Mouse (Mus musculus): Measurements from ENCODE around the gene Atf6. TPM values are rescaled to one million over a fixed set of nuclear protein-coding genes. Genes with fewer than 3 reads are reported as not detected.
A peak's percentile ranks its signal among the peaks of the same experiment; 100 is the strongest.

Gene Atf6
- polyA plus RNA-seq (2017; shearing (Covaris generic)), result 1 to 10 TPM; 5.8 to 8.8 TPM

GRCm38 (mm10) chr1:170867691-170868105, at the start of gene Atf6:
Atf6 (minus strand) TSS chr1:170867771.
- ATAC-seq, result peak; percentile 59

- no peak for ATAC-seq
Observed at GRCm38 (mm10) chr1:170915657-170916056, 48.1 kb upstream of the Atf6 start.

- ATAC-seq, result no peak
Observed at GRCm38 (mm10) chr1:170912891-170913615, 45.5 kb upstream of the Atf6 start, which contains the start of gene Fcrlb. Fcrlb (minus strand) TSS chr1:170912941.

- no peak for ATAC-seq
Observed at GRCm38 (mm10) chr1:170911907-170912660, 44.5 kb upstream of the Atf6 start.

GRCm38 (mm10) chr1:170908341-170908740, 40.8 kb upstream of the Atf6 start:
- no peak for ATAC-seq

- ATAC-seq, result no peak
Observed at GRCm38 (mm10) chr1:170907456-170908191, 40.1 kb upstream of the Atf6 start.

GRCm38 (mm10) chr1:170907111-170907455, 39.5 kb upstream of the Atf6 start:
- no peak for ATAC-seq

GRCm38 (mm10) chr1:170903485-170903884, 35.9 kb upstream of the Atf6 start:
- no peak for ATAC-seq

GRCm38 (mm10) chr1:170901536-170902238, 34.1 kb upstream of the Atf6 start:
- peak; percentile 81 for ATAC-seq

- ATAC-seq, result peak; percentile 65
Observed at GRCm38 (mm10) chr1:170900799-170901467, 33.4 kb upstream of the Atf6 start.

GRCm38 (mm10) chr1:170898413-170899075, 31.0 kb upstream of the Atf6 start:
- ATAC-seq, result no peak

- ATAC-seq, result no peak
Observed at GRCm38 (mm10) chr1:170896651-170897281, 29.2 kb upstream of the Atf6 start.

- peak; percentile 76 for ATAC-seq
Observed at GRCm38 (mm10) chr1:170894603-170895602, 27.3 kb upstream of the Atf6 start.

GRCm38 (mm10) chr1:170892279-170892678, 24.7 kb upstream of the Atf6 start:
- ATAC-seq, result no peak

- ATAC-seq, result no peak
Observed at GRCm38 (mm10) chr1:170891646-170892045, 24.1 kb upstream of the Atf6 start.

- ATAC-seq, result no peak
Observed at GRCm38 (mm10) chr1:170889310-170889709, 21.7 kb upstream of the Atf6 start.

- ATAC-seq, result no peak
Observed at GRCm38 (mm10) chr1:170886044-170886458, 18.5 kb upstream of the Atf6 start.

GRCm38 (mm10) chr1:170884978-170885561, 17.5 kb upstream of the Atf6 start, which contains the start of the genes Gm26620 and Dusp12:
Gm26620 (plus strand) TSS chr1:170885065.
Dusp12 (minus strand) TSS chr1:170885540.
- ATAC-seq, result peak; percentile 96

GRCm38 (mm10) chr1:170884390-170884789, 16.8 kb upstream of the Atf6 start:
- no peak for ATAC-seq

Measured in CD4-positive, CD25-positive, alpha-beta regulatory T cell, adult 4 months (primary cell).